Mouse (Mus musculus) heart, adult 2 months (tissue): ENCODE data around the gene Ccdc162. TPM values are rescaled to one million over a fixed set of nuclear protein-coding genes. Genes with fewer than 3 reads are reported as not detected.

Source experiments
- DNase-seq, 2 experiments: peaks; one replicate each; pipeline ENCODE4 v3.0.0; 2021
- H3K27ac ChIP-seq: fragments of 200-600 bp; 2 replicates; pipeline ENCODE4 v1.8.1; 2022
- H3K27me3 ChIP-seq: fragments of 200-500 bp; 2 replicates; pipeline ENCODE4 v1.6.1; 2012; ENCODE audit warnings: mild to moderate bottlenecking, low read length, inconsistent platforms, mixed read lengths; ENCODE audit not compliant: control insufficient read depth, insufficient read depth
- H3K36me3 ChIP-seq: fragments of 200-500 bp; 2 replicates; pipeline ENCODE4 v1.6.1; 2012; ENCODE audit warnings: low read length, inconsistent platforms; ENCODE audit not compliant: control insufficient read depth, insufficient read depth
- H3K4me1 ChIP-seq: fragments of 200-500 bp; 2 replicates; pipeline ENCODE4 v1.6.1; 2011; ENCODE audit warnings: low read length; ENCODE audit not compliant: control insufficient read depth, insufficient read depth
- H3K4me3 ChIP-seq: fragments of 200-600 bp; 2 replicates; pipeline ENCODE4 v1.8.1; 2022
- H3K79me2 ChIP-seq: fragments of 200-500 bp; replicated peaks from 2 replicates; pipeline ENCODE4 v1.6.1; 2012; ENCODE audit warnings: mild to moderate bottlenecking, inconsistent platforms, low read length, moderate library complexity, mixed read lengths; ENCODE audit not compliant: control insufficient read depth, insufficient read depth
- H3K9ac ChIP-seq: fragments of 200-500 bp; 2 replicates; pipeline ENCODE4 v1.6.1; 2012; ENCODE audit warnings: low read depth, mild to moderate bottlenecking, control low read depth, inconsistent platforms, low read length, mixed read lengths
- CTCF ChIP-seq: fragments of 200-600 bp; IDR thresholded peaks from 2 replicates; pipeline ENCODE4 v1.8.1; 2022; ENCODE audit warnings: antibody characterized with exemption, mild to moderate bottlenecking, moderate library complexity
- EP300 ChIP-seq: fragments of 200-500 bp; IDR thresholded peaks from 2 replicates; pipeline ENCODE4 v1.6.1; 2011; ENCODE audit warnings: low read depth, low read length, control low read depth; ENCODE audit not compliant: insufficient read depth
- POLR2A ChIP-seq: fragments of 200-500 bp; IDR thresholded peaks from 2 replicates; pipeline ENCODE4 v1.6.1; 2011; ENCODE audit warnings: mild to moderate bottlenecking, low read depth, low read length, control low read depth; ENCODE audit not compliant: insufficient read depth
- WGBS: fragments of 180-500 bp; shearing (Covaris S2); methylation state at CpG from one replicate; pipeline ENCODE4 v1.1.7; 2018; 5-methylcytosine and 5-hydroxymethylcytosine counted together
- intact Hi-C: fragments of 180-260 bp; cut with DNase I; formaldehyde crosslinking; loops from one replicate; pipeline ENCODE4 v1.15.1; 2025
- polyA plus RNA-seq: library from polyadenylated mRNA; depleted of rRNA; stranded (reverse); fragments of >200 nt; gene quantifications from 2 replicates; pipeline ENCODE4 v1.2.3, GENCODE M21; 2012
- total RNA-seq, 2 experiments: library from RNA; stranded (reverse); gene quantifications; 2 replicates each; pipeline ENCODE4 v1.2.3; 2021

Gene Ccdc162
- total and polyA plus RNA-seq, 3 experiments, result 0.11 to 0.49 TPM; not detected in 1

DNA sequence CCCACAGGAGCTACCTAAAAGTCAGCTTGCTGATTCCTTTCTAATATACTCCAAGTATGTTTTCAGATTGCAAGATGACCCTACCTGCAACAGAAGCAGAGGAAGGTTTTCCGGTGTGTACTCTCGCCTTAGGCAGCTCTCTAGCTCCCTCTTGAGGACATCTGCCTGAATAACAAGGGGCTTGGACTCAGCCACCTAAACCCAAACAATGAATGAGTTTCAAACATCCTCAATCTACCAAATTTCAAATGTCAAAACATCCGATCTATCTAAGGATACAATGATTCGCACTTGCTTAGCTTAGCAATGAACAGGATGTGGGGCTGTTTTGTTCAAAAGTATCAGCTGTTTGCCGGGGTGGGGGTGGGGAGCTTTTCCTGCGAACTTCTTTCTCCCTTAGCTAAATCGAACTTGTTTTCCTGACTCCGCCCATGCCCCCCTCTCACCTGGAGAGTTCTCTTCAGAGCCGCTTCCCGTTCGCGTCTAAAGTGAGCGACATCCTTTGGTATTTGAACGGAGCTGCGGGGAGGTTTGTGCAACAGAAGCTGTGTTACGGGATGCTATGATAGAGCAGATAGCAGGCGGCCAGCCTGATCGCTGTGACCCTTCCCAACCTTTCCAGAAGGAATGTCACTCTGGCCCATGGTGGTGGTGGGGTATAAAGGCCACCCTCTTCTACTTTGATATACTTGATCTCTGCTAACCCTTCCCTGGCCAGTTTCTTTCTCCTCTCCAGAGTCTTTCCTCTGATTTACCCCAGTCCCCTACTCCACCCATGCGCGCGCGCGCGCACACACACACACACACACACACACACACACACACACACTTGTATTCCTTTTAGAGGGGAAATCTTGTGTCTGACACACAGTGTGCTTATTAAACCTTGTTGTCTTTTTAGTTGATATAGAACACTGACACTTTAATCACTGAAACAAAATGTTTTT is 26.2 kb downstream of the Ccdc162 start:
- 22% methylated on average over 24 of the region's 24 CpGs for WGBS
- Histone ChIP-seq H3K79me2 (no peaks in the 10 kb centered on the region), H3K27me3 (no peaks in the 10 kb centered on the region), H3K4me1 (no peaks in the 10 kb centered on the region), H3K27ac (no peak overlapping the region), H3K36me3 (no peaks in the 10 kb centered on the region), H3K9ac (no peak overlapping the region; the same call in 1 of the 2 replicates), H3K4me3 (peak overlapping the region; percentile 18)
- peak; percentile 40 to 52 for DNase-seq
- intact Hi-C loops, result loop anchor here (5.0 to 10.0 kb wide), 4 partner anchors 122 to 607 kb away; no protein-coding TSS in a partner anchor
- 0 out of 2 replicates have a peak, but pooled peaks have one; percentile 19 for TF ChIP-seq EP300
- no peak for TF ChIP-seq POLR2A
- peak; percentile 96 for TF ChIP-seq CTCF

DNA sequence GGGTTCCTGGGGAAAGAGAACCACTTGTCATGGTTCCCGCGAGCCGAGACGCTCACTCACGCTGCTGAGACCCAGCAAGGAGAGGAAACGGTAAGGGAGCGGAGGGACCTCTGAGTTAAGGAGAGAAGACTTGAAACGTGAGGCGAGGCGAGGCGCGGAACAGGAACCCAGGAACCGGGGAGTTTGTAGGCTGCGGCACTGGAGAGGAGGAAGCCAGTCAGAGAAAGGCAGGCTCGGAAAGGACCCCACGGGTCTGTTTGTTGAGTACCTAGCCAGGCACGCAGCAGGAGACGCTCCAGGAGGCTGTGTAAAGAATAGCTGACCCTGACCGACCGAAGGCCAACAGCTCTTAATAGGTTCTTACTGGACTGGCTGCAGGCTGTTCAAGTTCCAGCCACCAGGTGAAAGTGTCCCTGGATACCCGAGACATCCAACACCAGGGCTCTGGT is 31.9 kb downstream of the Ccdc162 start:
- no peak overlapping the region for H3K4me3 ChIP-seq
- no peak for DNase-seq
- 3% methylated on average over 21 of the region's 21 CpGs for WGBS

DNA sequence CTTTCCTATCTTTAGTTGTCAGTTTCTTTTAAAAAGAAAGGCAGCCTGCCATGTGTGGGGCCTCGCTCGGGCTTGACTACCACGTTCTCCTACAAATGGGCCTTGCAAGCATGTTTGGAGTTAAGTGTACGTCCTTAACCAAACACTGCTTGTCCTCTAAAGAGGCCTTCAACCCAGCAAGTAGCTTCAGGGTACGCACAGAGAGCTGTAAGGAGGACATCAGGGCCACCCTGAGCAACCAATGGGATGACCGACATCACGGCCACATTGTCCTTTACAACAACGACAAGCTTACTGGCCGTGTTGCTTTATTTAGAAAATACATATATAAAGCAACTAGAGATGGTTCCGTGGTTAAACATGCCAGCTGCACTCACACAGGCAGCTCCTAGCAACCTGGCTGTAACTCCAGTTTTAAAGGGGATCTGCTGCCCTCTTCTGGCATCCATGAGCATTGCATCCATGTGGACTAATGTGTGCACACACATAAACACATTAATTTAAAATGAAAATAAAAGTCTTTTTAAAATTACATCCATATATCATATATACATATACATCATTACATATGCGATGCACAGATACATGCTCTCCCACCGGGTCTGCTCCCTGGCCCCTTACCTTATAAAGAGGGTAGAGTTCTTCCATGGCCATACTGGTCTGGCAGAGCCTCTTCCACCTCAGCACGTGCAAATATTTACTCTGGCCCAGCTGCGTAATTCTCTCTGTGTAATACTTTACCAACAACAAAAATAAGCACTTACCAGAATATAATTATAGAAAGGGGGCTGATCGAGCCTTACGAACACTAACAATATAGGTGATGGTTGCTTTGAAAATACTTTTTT is 33.7 kb downstream of the Ccdc162 start:
- H3K27ac ChIP-seq, result no peak overlapping the region
- peak; percentile 77 to 87 for DNase-seq
- no peaks in the 10 kb centered on the region for H3K36me3 ChIP-seq
- H3K9ac ChIP-seq, result no peak overlapping the region
- 35% methylated on average over 16 of the region's 16 CpGs for WGBS
- TF ChIP-seq CTCF (peak; percentile 92), EP300 (0 out of 2 replicates have a peak, but pooled peaks have one; percentile 58), POLR2A (no peak)
- H3K4me1 ChIP-seq, result no peaks in the 10 kb centered on the region
- intact Hi-C loops, result loop anchor here (1.0 to 10.0 kb wide), 5 partner anchors 164 to 680 kb away; no protein-coding TSS in a partner anchor
- H3K4me3 ChIP-seq, result no peak overlapping the region
- H3K79me2 ChIP-seq, result no peaks in the 10 kb centered on the region
- H3K27me3 ChIP-seq, result no peaks in the 10 kb centered on the region

More for the DNA sequence above, 31.9 kb downstream of the Ccdc162 start:
- Histone ChIP-seq H3K79me2 (no peaks in the 10 kb centered on the region), H3K27ac (no peak overlapping the region), H3K4me1 (no peaks in the 10 kb centered on the region), H3K36me3 (no peaks in the 10 kb centered on the region), H3K9ac (no peak overlapping the region), H3K27me3 (no peaks in the 10 kb centered on the region)
- TF ChIP-seq POLR2A (no peak), EP300 (no peak), CTCF (peak; percentile 52)
- intact Hi-C loops, result loop anchor here (5.0 to 10.0 kb wide), 3 partner anchors 250 to 682 kb away; no protein-coding TSS in a partner anchor

GRCm38 (mm10) chr10:41678746-41679360 is 37.6 kb downstream of the Ccdc162 start:
- no peak for TF ChIP-seq POLR2A
- no peak for TF ChIP-seq EP300
- TF ChIP-seq CTCF, result peak; percentile 69
- no peak overlapping the region for H3K27ac ChIP-seq
- peak; percentile 46 to 48 for DNase-seq
- 34% methylated on average over 18 of the region's 18 CpGs for WGBS
- no peak overlapping the region for H3K4me3 ChIP-seq
- intact Hi-C loops, result no loop called here
- H3K27me3 ChIP-seq, result no peaks in the 10 kb centered on the region
- no peaks in the 10 kb centered on the region for H3K36me3 ChIP-seq
- H3K9ac ChIP-seq, result no peak overlapping the region
- no peaks in the 10 kb centered on the region for H3K79me2 ChIP-seq
- no peaks in the 10 kb centered on the region for H3K4me1 ChIP-seq

GRCm38 (mm10) chr10:41677396-41677795 is 39.0 kb downstream of the Ccdc162 start:
- no peak for TF ChIP-seq CTCF
- WGBS, result 61% methylated on average over 8 of the region's 8 CpGs
- no peak for DNase-seq
- Histone ChIP-seq H3K9ac (no peak overlapping the region), H3K27me3 (no peaks in the 10 kb centered on the region), H3K79me2 (no peaks in the 10 kb centered on the region), H3K27ac (no peak overlapping the region), H3K4me1 (no peaks in the 10 kb centered on the region), H3K36me3 (no peaks in the 10 kb centered on the region), H3K4me3 (no peak overlapping the region)
- intact Hi-C loops, result no loop called here
